Mouse (Mus musculus) liver, embryonic 12.5 days (tissue): ENCODE measurements at regions not wholly inside any gene's neighbourhood (a gene's known extent, or its start where the extent isn't known, plus 50 kb on each side); places are given as distances from the start of the nearest gene placed in this dataset.

Experiments
- ATAC-seq: fragments of 200-750 bp; cut with Nextera tagmentation; 2 replicates; pipeline ENCODE4 v1.8.0; 2017; ENCODE audit warnings: moderate number of reproducible peaks, mild to moderate bottlenecking, moderate library complexity
- H3K27ac ChIP-seq: fragments of 300-500 bp; sonication (generic); 2 replicates; pipeline ENCODE4 v1.5.1; 2016; ENCODE audit warnings: mild to moderate bottlenecking
- H3K27me3 ChIP-seq: fragments of 300-500 bp; sonication (generic); replicated peaks from 2 replicates; pipeline ENCODE4 v1.6.1; 2016; ENCODE audit warnings: mild to moderate bottlenecking, moderate library complexity
- H3K36me3 ChIP-seq: fragments of 300-500 bp; sonication (generic); 2 replicates; pipeline ENCODE4 v1.6.1; 2016; ENCODE audit warnings: mild to moderate bottlenecking, moderate library complexity
- H3K4me1 ChIP-seq: fragments of 300-500 bp; sonication (generic); 2 replicates; pipeline ENCODE4 v1.6.1; 2016
- H3K4me2 ChIP-seq: fragments of 300-500 bp; sonication (generic); 2 replicates; pipeline ENCODE4 v1.6.1; 2016; ENCODE audit warnings: mild to moderate bottlenecking, moderate library complexity
- H3K4me3 ChIP-seq: fragments of 300-500 bp; sonication (generic); 2 replicates; pipeline ENCODE4 v1.5.1; 2016; ENCODE audit warnings: mild to moderate bottlenecking, moderate library complexity
- H3K9ac ChIP-seq: fragments of 300-500 bp; sonication (generic); 2 replicates; pipeline ENCODE4 v1.6.1; 2016; ENCODE audit warnings: mild to moderate bottlenecking, moderate library complexity
- H3K9me3 ChIP-seq: fragments of 300-500 bp; sonication (generic); replicated peaks from 2 replicates; pipeline ENCODE4 v1.6.1; 2016; ENCODE audit warnings: mild to moderate bottlenecking, moderate library complexity
- WGBS: fragments of 180-500 bp; shearing (Covaris S2); methylation state at CpG from one replicate; pipeline ENCODE4 v1.1.7; 2016; ENCODE audit not compliant: insufficient replicate concordance; 5-methylcytosine and 5-hydroxymethylcytosine counted together

DNA sequence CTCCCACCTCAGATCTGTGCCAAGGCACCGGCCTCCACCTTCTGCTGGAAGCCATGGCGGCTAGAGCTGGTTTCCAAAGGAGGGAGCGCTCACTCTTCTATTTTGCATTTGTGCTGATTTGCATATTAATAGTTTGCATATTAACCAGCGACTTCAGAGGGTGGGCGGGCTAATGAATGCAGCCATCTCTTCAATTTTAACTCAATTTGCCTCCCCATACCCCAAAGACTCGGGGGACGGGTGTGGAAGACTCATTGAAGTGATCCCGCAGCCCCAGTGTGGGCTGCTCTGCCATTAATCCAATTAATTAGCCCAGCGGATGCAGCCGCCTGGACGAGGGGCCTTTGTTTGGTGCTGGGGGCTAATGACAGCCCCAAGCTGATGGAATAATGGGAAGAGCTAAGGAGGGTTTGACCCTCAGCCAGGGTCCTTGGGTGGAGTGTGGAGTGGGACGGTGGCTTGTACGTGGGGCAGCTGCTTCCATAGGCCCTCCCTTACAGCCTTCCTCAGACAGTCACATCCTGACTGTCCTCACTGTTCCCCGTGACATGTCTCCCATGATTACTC lies 103.0 kb downstream of the Gm26897 start:
- Histone ChIP-seq H3K4me1 (no peaks in the 10 kb centered on the region), H3K4me2 (no peak overlapping the region), H3K27ac (no peak overlapping the region), H3K27me3 (peaks cover 19% of the 10 kb centered on the region; the same call in 1 of the 2 replicates), H3K36me3 (no peaks in the 10 kb centered on the region), H3K4me3 (no peak overlapping the region), H3K9ac (no peak overlapping the region), H3K9me3 (no peaks in the 10 kb centered on the region)
- ATAC-seq, result no peak
- WGBS, result 20% methylated on average over 14 of the region's 14 CpGs

DNA sequence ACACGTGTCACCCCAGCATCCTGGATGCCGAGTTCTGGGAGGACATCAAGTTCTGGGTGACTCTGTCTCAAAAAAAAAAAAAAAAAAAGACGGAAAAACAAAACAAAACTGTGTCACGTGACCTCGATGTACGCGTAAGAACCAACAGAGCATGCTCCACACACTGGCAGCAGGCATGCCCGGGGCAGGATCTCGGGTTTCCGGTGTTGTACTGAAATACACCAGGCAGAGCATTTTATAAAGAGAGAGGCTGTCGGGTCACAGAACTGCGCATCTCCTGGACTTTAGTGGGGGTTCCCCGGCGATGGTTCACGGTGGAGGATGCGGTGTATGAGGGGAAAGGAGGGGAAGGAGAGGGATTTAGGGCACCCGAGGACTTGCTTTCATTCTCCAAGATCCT lies 108.7 kb downstream of the Gm26897 start:
- ATAC-seq, result no peak
- 41% methylated on average over 17 of the region's 17 CpGs for WGBS
- Histone ChIP-seq H3K4me3 (no peak overlapping the region), H3K27me3 (peaks cover 3% of the 10 kb centered on the region; the same call in 1 of the 2 replicates), H3K4me1 (no peaks in the 10 kb centered on the region), H3K9me3 (no peaks in the 10 kb centered on the region), H3K9ac (no peak overlapping the region), H3K36me3 (no peaks in the 10 kb centered on the region), H3K27ac (no peak overlapping the region), H3K4me2 (no peak overlapping the region)

GRCm38 (mm10) chr5:111843622-111844239 lies 110.0 kb downstream of the Gm26897 start:
- H3K27ac ChIP-seq, result no peak overlapping the region
- H3K4me2 ChIP-seq, result no peak overlapping the region
- 43% methylated on average over 17 of the region's 17 CpGs for WGBS
- H3K4me3 ChIP-seq, result no peak overlapping the region
- no peaks in the 10 kb centered on the region for H3K36me3 ChIP-seq
- peaks cover 3% of the 10 kb centered on the region; the same call in 1 of the 2 replicates for H3K27me3 ChIP-seq
- H3K4me1 ChIP-seq, result no peaks in the 10 kb centered on the region
- H3K9ac ChIP-seq, result no peak overlapping the region
- H3K9me3 ChIP-seq, result 0 out of 2 replicates have a peak, but pooled peaks cover 3% of the 10 kb centered on the region
- ATAC-seq, result no peak

DNA sequence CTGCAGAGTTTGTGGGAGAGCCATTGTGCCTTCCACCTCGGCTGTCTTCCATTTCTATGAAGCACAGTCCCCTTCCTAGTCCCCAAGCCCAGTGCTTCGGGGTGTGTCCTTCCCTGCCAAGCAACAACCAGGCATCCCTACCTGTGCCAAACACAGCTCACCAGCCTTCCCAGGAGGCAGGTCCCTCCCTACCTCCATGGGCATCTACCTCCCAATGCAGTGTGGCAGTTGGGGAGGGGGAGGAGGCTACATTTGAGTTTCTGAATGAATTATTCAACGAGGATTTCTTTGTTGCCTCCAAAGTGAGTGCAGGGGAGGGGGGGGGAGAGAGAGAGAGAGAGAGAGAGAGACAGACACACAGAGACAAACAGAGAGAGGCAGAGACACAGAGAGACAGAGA lies 110.8 kb downstream of the Gm26897 start:
- 0 out of 2 replicates have a peak, but pooled peaks cover 7% of the 10 kb centered on the region for H3K9me3 ChIP-seq
- H3K36me3 ChIP-seq, result no peaks in the 10 kb centered on the region
- 37% methylated on average over 3 of the region's 3 CpGs for WGBS
- no peak overlapping the region for H3K9ac ChIP-seq
- no peak overlapping the region for H3K27ac ChIP-seq
- H3K4me2 ChIP-seq, result no peak overlapping the region
- H3K4me1 ChIP-seq, result no peaks in the 10 kb centered on the region
- H3K27me3 ChIP-seq, result peaks cover 3% of the 10 kb centered on the region; the same call in 1 of the 2 replicates
- ATAC-seq, result no peak
- H3K4me3 ChIP-seq, result no peak overlapping the region

DNA sequence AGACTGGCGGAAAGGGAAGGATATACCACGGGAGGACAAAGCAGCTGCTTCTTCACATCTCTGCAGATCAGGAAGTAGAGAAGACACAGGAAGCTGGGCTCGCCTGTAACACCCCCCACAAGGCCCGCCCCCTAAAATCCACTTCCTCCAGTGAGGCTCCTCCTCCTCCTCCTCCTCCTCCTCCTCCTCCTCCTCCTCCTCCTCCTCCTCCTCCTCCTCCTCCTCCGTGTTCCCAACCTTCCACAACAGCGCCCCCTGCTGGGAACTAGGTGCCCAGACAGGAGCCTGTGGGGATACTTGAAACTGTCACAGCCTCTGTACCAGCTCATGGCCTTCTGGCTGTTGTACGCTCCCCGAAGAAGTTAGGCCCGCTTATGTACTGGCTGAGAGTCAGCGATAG lies 115.2 kb downstream of the Gm26897 start:
- H3K9ac ChIP-seq, result no peak overlapping the region
- WGBS, result 58% methylated on average over 7 of the region's 10 CpGs
- H3K4me3 ChIP-seq, result no peak overlapping the region
- no peak overlapping the region for H3K4me2 ChIP-seq
- no peaks in the 10 kb centered on the region for H3K4me1 ChIP-seq
- H3K9me3 ChIP-seq, result 0 out of 2 replicates have a peak, but pooled peaks cover 7% of the 10 kb centered on the region
- H3K36me3 ChIP-seq, result no peaks in the 10 kb centered on the region
- no peak overlapping the region for H3K27ac ChIP-seq
- no peak for ATAC-seq
- no peaks in the 10 kb centered on the region; the same call in 1 of the 2 replicates for H3K27me3 ChIP-seq

- 50% methylated on average over 6 of the region's 6 CpGs for WGBS
- H3K4me1 ChIP-seq, result no peaks in the 10 kb centered on the region
- ATAC-seq, result no peak
- no peak overlapping the region for H3K4me2 ChIP-seq
- no peak overlapping the region for H3K4me3 ChIP-seq
- H3K27ac ChIP-seq, result no peak overlapping the region
- no peak overlapping the region for H3K9ac ChIP-seq
- H3K27me3 ChIP-seq, result no peaks in the 10 kb centered on the region
- 0 out of 2 replicates have a peak, but pooled peaks cover 7% of the 10 kb centered on the region for H3K9me3 ChIP-seq
- H3K36me3 ChIP-seq, result no peaks in the 10 kb centered on the region
Measured at GRCm38 (mm10) chr5:111852682-111853081, 119.0 kb downstream of the Gm26897 start.

DNA sequence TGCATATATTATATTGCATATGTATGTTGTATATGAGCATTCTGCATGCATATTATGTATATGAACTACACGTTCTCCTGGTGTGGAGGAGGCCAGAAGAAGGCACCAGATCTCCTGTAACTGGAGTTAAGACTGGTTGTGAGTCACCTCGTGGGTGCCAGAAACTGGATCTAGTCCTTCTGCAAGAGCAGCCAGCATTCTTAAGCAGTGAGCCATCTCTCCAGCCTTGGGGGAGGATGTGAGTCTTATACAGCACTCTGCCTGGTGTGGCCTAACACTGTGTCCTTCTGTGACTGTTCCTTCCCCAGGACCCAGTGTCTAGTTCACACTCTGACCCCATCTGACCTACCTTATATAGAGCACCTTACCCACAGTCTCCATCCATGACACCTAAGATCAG lies 121.6 kb downstream of the Gm26897 start:
- H3K9ac ChIP-seq, result no peak overlapping the region
- no peaks in the 10 kb centered on the region for H3K9me3 ChIP-seq
- H3K4me3 ChIP-seq, result no peak overlapping the region
- no peaks in the 10 kb centered on the region for H3K4me1 ChIP-seq
- no peaks in the 10 kb centered on the region for H3K27me3 ChIP-seq
- H3K36me3 ChIP-seq, result no peaks in the 10 kb centered on the region
- H3K27ac ChIP-seq, result no peak overlapping the region
- no peak overlapping the region for H3K4me2 ChIP-seq
- WGBS, result 45% methylated on average over 2 of the region's 2 CpGs
- no peak for ATAC-seq

DNA sequence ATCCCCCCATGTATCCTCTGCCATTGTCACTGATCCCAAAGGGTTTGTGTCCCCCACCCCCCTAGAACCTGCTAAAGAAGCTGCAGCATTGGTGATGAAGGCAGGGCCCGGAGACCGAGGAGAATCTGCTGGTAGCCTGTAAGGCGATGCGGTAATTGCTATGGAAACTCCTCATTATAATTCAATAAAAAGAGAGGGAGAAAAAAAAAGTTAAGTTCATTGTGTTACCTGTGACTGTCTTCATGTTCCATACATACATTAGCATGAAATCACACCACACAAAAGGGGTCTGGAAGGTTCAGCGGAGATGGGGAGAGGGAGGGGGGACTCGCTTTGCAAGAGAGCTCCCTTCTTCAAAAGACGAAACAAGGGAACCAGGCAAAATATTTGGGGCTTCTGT lies 123.5 kb downstream of the Gm26897 start:
- Histone ChIP-seq H3K4me1 (no peaks in the 10 kb centered on the region), H3K36me3 (no peaks in the 10 kb centered on the region), H3K27me3 (no peaks in the 10 kb centered on the region), H3K9me3 (no peaks in the 10 kb centered on the region), H3K4me2 (no peak overlapping the region), H3K4me3 (no peak overlapping the region), H3K9ac (no peak overlapping the region), H3K27ac (no peak overlapping the region)
- ATAC-seq, result no peak
- WGBS, result 80% methylated on average over 7 of the region's 7 CpGs

DNA sequence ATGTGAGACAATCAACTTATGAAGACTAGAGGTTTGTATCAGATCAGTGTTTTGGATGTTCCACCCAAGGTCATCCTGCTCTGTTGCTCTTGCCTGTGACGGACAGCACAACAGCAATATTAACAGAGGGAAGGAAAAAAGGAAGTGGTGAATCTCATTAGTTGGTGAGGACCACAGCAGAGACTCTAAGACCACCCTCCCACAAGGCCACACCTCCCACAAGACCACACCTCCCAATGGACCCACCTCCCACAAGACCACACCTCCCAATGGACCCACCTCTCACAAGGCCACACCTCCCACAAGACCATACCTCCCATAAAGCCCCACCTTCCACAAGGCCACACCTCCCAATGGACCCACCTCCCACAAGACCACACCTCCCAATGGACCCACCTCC lies 126.7 kb downstream of the Gm26897 start:
- no peaks in the 10 kb centered on the region for H3K9me3 ChIP-seq
- H3K27ac ChIP-seq, result no peak overlapping the region
- no peaks in the 10 kb centered on the region for H3K4me1 ChIP-seq
- no peak for ATAC-seq
- no peaks in the 10 kb centered on the region for H3K36me3 ChIP-seq
- 50% methylated on average over 1 of the region's 1 CpGs for WGBS
- no peaks in the 10 kb centered on the region for H3K27me3 ChIP-seq
- no peak overlapping the region for H3K9ac ChIP-seq
- H3K4me2 ChIP-seq, result no peak overlapping the region
- no peak overlapping the region for H3K4me3 ChIP-seq

DNA sequence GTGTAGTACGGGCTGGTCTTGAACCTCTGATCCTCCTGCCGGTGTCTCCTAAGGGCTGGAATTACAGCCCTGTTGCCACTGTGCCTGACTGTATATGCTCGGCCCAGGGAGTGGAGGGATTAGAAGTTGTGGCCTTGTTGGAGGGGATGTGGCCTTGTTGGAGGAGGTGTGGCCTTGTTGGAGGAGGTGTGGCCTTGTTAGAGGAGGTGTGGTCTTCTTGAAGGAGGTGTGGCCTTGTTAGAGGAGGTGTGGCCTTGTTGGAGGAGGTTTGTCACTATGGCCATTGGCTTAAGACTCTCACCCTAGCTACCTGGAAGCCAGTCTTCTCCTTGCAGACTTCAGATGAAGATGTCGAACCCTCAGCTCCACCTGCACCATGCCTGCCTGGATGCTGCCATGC lies 128.6 kb downstream of the Gm26897 start:
- Histone ChIP-seq H3K36me3 (no peaks in the 10 kb centered on the region), H3K27ac (no peak overlapping the region), H3K9ac (no peak overlapping the region), H3K27me3 (no peaks in the 10 kb centered on the region; the same call in 1 of the 2 replicates), H3K4me2 (no peak overlapping the region), H3K4me3 (no peak overlapping the region), H3K4me1 (no peaks in the 10 kb centered on the region), H3K9me3 (no peaks in the 10 kb centered on the region)
- ATAC-seq, result no peak
- 75% methylated on average over 4 of the region's 4 CpGs for WGBS

DNA sequence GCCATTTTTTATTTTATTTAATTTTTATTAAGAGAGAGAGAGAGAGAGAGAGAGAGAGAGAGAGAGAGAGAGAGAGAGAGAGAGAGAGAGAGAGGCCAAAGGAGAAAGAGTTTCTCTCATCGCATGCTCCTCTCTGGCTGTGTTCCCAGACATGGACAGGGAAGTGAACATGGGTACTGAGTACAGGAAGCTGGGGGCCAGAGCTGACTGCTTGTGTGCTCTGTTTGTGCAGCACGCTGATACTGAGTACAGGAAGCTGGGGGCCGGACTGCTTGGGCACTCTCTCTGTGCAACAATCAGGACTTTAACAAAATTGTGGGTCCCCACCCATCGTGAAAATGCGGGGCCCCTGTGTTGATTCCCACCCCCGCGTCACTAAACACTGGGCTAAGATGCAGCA lies 130.2 kb downstream of the Gm26897 start:
- no peaks in the 10 kb centered on the region for H3K36me3 ChIP-seq
- 27% methylated on average over 7 of the region's 7 CpGs for WGBS
- no peak overlapping the region for H3K4me3 ChIP-seq
- H3K9me3 ChIP-seq, result no peaks in the 10 kb centered on the region
- no peak for ATAC-seq
- H3K4me1 ChIP-seq, result no peaks in the 10 kb centered on the region
- H3K27ac ChIP-seq, result no peak overlapping the region
- no peak overlapping the region for H3K4me2 ChIP-seq
- H3K27me3 ChIP-seq, result no peaks in the 10 kb centered on the region; the same call in 1 of the 2 replicates
- no peak overlapping the region for H3K9ac ChIP-seq

GRCm38 (mm10) chr5:111864606-111865005 lies 130.9 kb downstream of the Gm26897 start:
- Histone ChIP-seq H3K27ac (no peak overlapping the region), H3K27me3 (no peaks in the 10 kb centered on the region; the same call in 1 of the 2 replicates), H3K4me2 (no peak overlapping the region), H3K9me3 (no peaks in the 10 kb centered on the region), H3K4me1 (no peaks in the 10 kb centered on the region), H3K36me3 (no peaks in the 10 kb centered on the region), H3K9ac (no peak overlapping the region), H3K4me3 (no peak overlapping the region)
- 72% methylated on average over 13 of the region's 13 CpGs for WGBS
- ATAC-seq, result no peak
